Mouse (Mus musculus) midbrain, embryonic 12.5 days (tissue): ENCODE measurements around the gene Tti1. TPM values are rescaled to one million over a fixed set of nuclear protein-coding genes. Genes with fewer than 3 reads are reported as not detected.
A peak's percentile ranks its signal among the peaks of the same experiment; 100 is the strongest.

ENCODE experiments used
- ATAC-seq: fragments of 200-750 bp; cut with Nextera tagmentation; 2 replicates; pipeline ENCODE4 v1.8.0; 2017; ENCODE audit warnings: low read depth, moderate TSS enrichment, moderate library complexity; ENCODE audit not compliant: low FRiP score
- H3K27ac ChIP-seq: fragments of 300-500 bp; sonication (generic); replicated peaks from 2 replicates; pipeline ENCODE4 v1.5.1; 2016; ENCODE audit warnings: mild to moderate bottlenecking
- H3K27me3 ChIP-seq: fragments of 300-500 bp; sonication (generic); 2 replicates; pipeline ENCODE4 v1.6.1; 2016; ENCODE audit warnings: mild to moderate bottlenecking
- H3K36me3 ChIP-seq: fragments of 300-500 bp; sonication (generic); 2 replicates; pipeline ENCODE4 v1.6.1; 2016
- H3K4me1 ChIP-seq: fragments of 300-500 bp; sonication (generic); 2 replicates; pipeline ENCODE4 v1.6.1; 2016
- H3K4me2 ChIP-seq: fragments of 300-500 bp; sonication (generic); replicated peaks from 2 replicates; pipeline ENCODE4 v1.6.1; 2016; ENCODE audit warnings: mild to moderate bottlenecking, moderate library complexity
- H3K4me3 ChIP-seq: fragments of 300-500 bp; sonication (generic); 2 replicates; pipeline ENCODE4 v1.5.1; 2016; ENCODE audit warnings: mild to moderate bottlenecking
- H3K9ac ChIP-seq: fragments of 300-500 bp; sonication (generic); replicated peaks from 2 replicates; pipeline ENCODE4 v1.6.1; 2016; ENCODE audit warnings: mild to moderate bottlenecking, moderate library complexity
- H3K9me3 ChIP-seq: fragments of 300-500 bp; sonication (generic); 2 replicates; pipeline ENCODE4 v1.6.1; 2016; ENCODE audit warnings: mild to moderate bottlenecking
- WGBS: fragments of 180-500 bp; shearing (Covaris S2); methylation state at CpG from one replicate; pipeline ENCODE4 v1.1.7; 2016; 5-methylcytosine and 5-hydroxymethylcytosine counted together
- polyA plus RNA-seq: library from polyadenylated mRNA; unstranded; fragments of >200 nt; fragmentation: Nextera tagmentation; extraction: Ambion mirVana; gene quantifications from 2 replicates; pipeline ENCODE4 v1.2.1, GENCODE M21; 2016

The Tti1 gene
- polyA plus RNA-seq, 1 experiment from 2014 or later = 29.3 TPM

GRCm38 (mm10) chr2:157989946-157990345 lies 38.3 kb downstream of the Tti1 start:
- WGBS = 92% methylated on average over 2 of the region's 2 CpGs
- Histone ChIP-seq H3K27me3 (no peaks in the 10 kb centered on the region), H3K4me1 (no peaks in the 10 kb centered on the region), H3K9ac (no peak overlapping the region), H3K4me3 (no peak overlapping the region), H3K27ac (no peak overlapping the region), H3K36me3 (peaks cover 30% of the 10 kb centered on the region), H3K9me3 (no peaks in the 10 kb centered on the region), H3K4me2 (no peak overlapping the region)
- ATAC-seq = no peak

- Histone ChIP-seq H3K27me3 (no peaks in the 10 kb centered on the region), H3K9ac (no peak overlapping the region), H3K4me2 (no peak overlapping the region), H3K36me3 (peaks cover 19% of the 10 kb centered on the region; the same call in 1 of the 2 replicates), H3K9me3 (no peaks in the 10 kb centered on the region), H3K4me3 (no peak overlapping the region), H3K27ac (peak overlapping the region; percentile 1; the same call in 1 of the 2 replicates), H3K4me1 (no peaks in the 10 kb centered on the region)
- WGBS = 81% methylated on average over 7 of the region's 7 CpGs
- no peak for ATAC-seq
Measured at GRCm38 (mm10) chr2:157988416-157989190, 39.6 kb downstream of the Tti1 start.

- WGBS = 89% methylated on average over 6 of the region's 6 CpGs
- no peak overlapping the region for H3K27ac ChIP-seq
Measured at GRCm38 (mm10) chr2:157986235-157986634, 42.0 kb downstream of the Tti1 start.

DNA sequence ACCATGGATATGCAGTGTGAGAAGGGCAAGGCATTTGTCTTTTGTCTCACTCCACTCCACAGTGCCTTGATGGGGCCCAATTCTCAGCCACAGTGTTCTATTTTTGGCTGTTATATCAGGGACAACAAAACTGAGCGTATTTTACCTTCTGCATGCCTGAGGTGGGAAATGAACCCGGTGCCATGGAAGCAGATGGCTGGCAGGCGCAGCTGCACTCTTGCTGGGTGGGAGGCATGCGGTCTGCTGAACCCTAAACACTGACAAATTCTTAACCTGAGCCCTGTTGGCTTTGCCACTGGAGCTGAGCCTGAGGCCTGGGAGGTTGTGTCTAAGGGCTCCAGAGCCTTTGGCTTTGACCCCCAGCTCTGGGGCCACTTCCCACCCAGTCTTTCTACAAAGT lies 42.6 kb downstream of the Tti1 start:
- H3K9me3 ChIP-seq = no peaks in the 10 kb centered on the region
- no peak overlapping the region for H3K4me2 ChIP-seq
- H3K36me3 ChIP-seq = peaks cover 14% of the 10 kb centered on the region
- H3K27ac ChIP-seq = no peak overlapping the region
- H3K4me1 ChIP-seq = no peaks in the 10 kb centered on the region
- H3K9ac ChIP-seq = no peak overlapping the region
- no peaks in the 10 kb centered on the region for H3K27me3 ChIP-seq
- no peak for ATAC-seq
- 87% methylated on average over 4 of the region's 4 CpGs for WGBS
- no peak overlapping the region for H3K4me3 ChIP-seq

More at GRCm38 (mm10) chr2:157986235-157986634, 42.0 kb downstream of the Tti1 start:
- H3K4me2 ChIP-seq = no peak overlapping the region
- H3K4me3 ChIP-seq = no peak overlapping the region
- ATAC-seq = no peak
- no peaks in the 10 kb centered on the region for H3K4me1 ChIP-seq
- no peaks in the 10 kb centered on the region for H3K9me3 ChIP-seq
- H3K27me3 ChIP-seq = no peaks in the 10 kb centered on the region
- peaks cover 12% of the 10 kb centered on the region for H3K36me3 ChIP-seq
- H3K9ac ChIP-seq = no peak overlapping the region

DNA sequence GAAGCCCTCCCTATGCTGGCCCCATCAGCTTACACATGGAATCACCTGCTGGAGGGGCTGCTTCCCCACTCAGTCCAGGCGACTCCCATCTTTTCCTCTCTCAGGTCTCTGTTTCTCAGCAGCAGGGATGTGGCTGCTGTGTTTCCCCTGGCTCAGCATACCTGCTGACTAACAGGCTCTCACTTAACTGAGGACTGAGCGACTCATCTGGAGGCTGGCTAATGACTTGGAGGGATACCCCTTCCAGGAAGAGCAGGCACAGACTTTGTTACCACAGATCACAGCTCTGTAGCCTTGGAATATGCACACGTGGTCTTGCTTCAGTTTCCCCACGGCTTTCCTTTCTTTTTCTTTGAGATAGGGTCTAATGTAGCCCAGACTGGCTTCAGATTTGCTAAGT lies 45.0 kb downstream of the Tti1 start:
- 87% methylated on average over 4 of the region's 4 CpGs for WGBS
- Histone ChIP-seq H3K9me3 (no peaks in the 10 kb centered on the region), H3K27me3 (no peaks in the 10 kb centered on the region), H3K4me2 (no peak overlapping the region), H3K36me3 (peaks cover 11% of the 10 kb centered on the region), H3K27ac (no peak overlapping the region), H3K4me3 (no peak overlapping the region), H3K4me1 (no peaks in the 10 kb centered on the region), H3K9ac (no peak overlapping the region)
- no peak for ATAC-seq

DNA sequence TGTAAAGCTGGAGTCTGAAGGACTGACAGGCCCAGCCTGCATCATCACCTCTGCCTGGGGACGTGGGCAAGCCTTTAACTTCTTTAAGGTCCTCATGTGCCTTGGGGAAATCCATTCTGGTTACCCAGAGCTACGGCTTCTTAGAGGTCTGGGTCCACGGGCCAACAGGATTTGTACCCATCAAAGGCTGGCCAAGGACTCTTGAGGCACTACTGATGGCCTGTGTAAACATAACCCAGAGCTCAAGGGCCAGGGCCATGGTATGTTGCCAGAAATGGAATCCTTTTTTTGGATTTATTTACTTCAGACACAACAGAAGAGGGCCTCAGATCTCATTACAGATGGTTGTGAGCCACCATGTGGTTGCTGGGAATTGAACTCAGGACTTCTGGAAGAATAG lies 45.5 kb downstream of the Tti1 start:
- peaks cover 11% of the 10 kb centered on the region for H3K36me3 ChIP-seq
- 76% methylated on average over 3 of the region's 3 CpGs for WGBS
- H3K27me3 ChIP-seq = no peaks in the 10 kb centered on the region
- no peak overlapping the region for H3K27ac ChIP-seq
- H3K4me3 ChIP-seq = no peak overlapping the region
- ATAC-seq = no peak
- H3K9ac ChIP-seq = no peak overlapping the region
- H3K4me1 ChIP-seq = no peaks in the 10 kb centered on the region
- H3K9me3 ChIP-seq = no peaks in the 10 kb centered on the region
- H3K4me2 ChIP-seq = no peak overlapping the region

- ATAC-seq = no peak
- Histone ChIP-seq H3K9me3 (no peaks in the 10 kb centered on the region), H3K9ac (no peak overlapping the region), H3K27ac (no peak overlapping the region), H3K4me3 (no peak overlapping the region), H3K36me3 (peaks cover 11% of the 10 kb centered on the region), H3K4me1 (peaks cover 13% of the 10 kb centered on the region), H3K4me2 (no peak overlapping the region), H3K27me3 (0 out of 2 replicates have a peak, but pooled peaks cover 3% of the 10 kb centered on the region)
- WGBS = 65% methylated on average over 5 of the region's 5 CpGs
Measured at GRCm38 (mm10) chr2:157979241-157979640, 49.0 kb downstream of the Tti1 start.

- Histone ChIP-seq H3K9me3 (no peaks in the 10 kb centered on the region), H3K9ac (peak overlapping the region; percentile 37; the same call in 1 of the 2 replicates), H3K36me3 (no peaks in the 10 kb centered on the region), H3K4me3 (0 out of 2 replicates have a peak overlapping the region, but pooled peaks have one; percentile 19), H3K27ac (peak overlapping the region; percentile 75; the same call in 1 of the 2 replicates), H3K4me2 (peak overlapping the region; percentile 47), H3K4me1 (peaks cover 13% of the 10 kb centered on the region), H3K27me3 (peaks cover 3% of the 10 kb centered on the region; the same call in 1 of the 2 replicates)
- ATAC-seq = no peak
- 9% methylated on average over 7 of the region's 7 CpGs for WGBS
Measured at GRCm38 (mm10) chr2:157975595-157975994, 52.6 kb downstream of the Tti1 start.

GRCm38 (mm10) chr2:157974604-157975501 lies 53.4 kb downstream of the Tti1 start:
- H3K4me1 ChIP-seq = peaks cover 13% of the 10 kb centered on the region
- peak; percentile 34; the same call in 1 of the 2 replicates for ATAC-seq
- no peaks in the 10 kb centered on the region for H3K36me3 ChIP-seq
- peak overlapping the region; percentile 19; the same call in 1 of the 2 replicates for H3K4me3 ChIP-seq
- H3K27me3 ChIP-seq = peaks cover 3% of the 10 kb centered on the region; the same call in 1 of the 2 replicates
- peak overlapping the region; percentile 47 for H3K4me2 ChIP-seq
- no peaks in the 10 kb centered on the region for H3K9me3 ChIP-seq
- 5% methylated on average over 23 of the region's 23 CpGs for WGBS
- peak overlapping the region; percentile 37; the same call in 1 of the 2 replicates for H3K9ac ChIP-seq
- H3K27ac ChIP-seq = peak overlapping the region; percentile 75

DNA sequence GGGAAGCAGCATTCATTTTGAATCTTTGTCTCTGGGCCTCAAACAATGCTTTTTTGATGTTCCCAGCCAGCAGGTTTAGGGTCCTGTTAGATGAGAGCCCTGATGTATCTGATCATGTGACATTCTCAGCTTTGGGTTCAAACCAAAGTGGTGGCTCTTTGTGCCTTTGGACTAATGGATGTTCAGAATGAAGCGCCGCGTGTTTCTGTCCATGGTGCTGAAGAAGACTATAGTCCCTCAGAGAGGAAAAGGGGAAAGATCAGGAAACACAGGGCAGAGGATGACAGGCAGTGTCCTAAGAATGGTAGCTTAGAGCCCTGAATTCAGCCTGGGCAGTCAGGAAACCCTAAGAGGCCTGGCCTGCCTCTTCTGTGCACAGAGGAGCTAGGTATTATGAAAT lies 57.6 kb downstream of the Tti1 start:
- Histone ChIP-seq H3K4me2 (no peak overlapping the region), H3K27ac (no peak overlapping the region), H3K4me3 (no peak overlapping the region), H3K9ac (no peak overlapping the region), H3K4me1 (peaks cover 12% of the 10 kb centered on the region), H3K9me3 (no peaks in the 10 kb centered on the region), H3K27me3 (no peaks in the 10 kb centered on the region; the same call in 1 of the 2 replicates), H3K36me3 (no peaks in the 10 kb centered on the region)
- 1% methylated on average over 3 of the region's 3 CpGs for WGBS
- no peak for ATAC-seq

GRCm38 (mm10) chr2:157970124-157970523 lies 58.1 kb downstream of the Tti1 start:
- Histone ChIP-seq H3K36me3 (no peaks in the 10 kb centered on the region), H3K4me3 (no peak overlapping the region), H3K9ac (no peak overlapping the region), H3K27me3 (no peaks in the 10 kb centered on the region; the same call in 1 of the 2 replicates), H3K4me2 (no peak overlapping the region), H3K27ac (no peak overlapping the region), H3K4me1 (peaks cover 7% of the 10 kb centered on the region), H3K9me3 (no peaks in the 10 kb centered on the region)
- 44% methylated on average over 6 of the region's 6 CpGs for WGBS
- ATAC-seq = no peak

DNA sequence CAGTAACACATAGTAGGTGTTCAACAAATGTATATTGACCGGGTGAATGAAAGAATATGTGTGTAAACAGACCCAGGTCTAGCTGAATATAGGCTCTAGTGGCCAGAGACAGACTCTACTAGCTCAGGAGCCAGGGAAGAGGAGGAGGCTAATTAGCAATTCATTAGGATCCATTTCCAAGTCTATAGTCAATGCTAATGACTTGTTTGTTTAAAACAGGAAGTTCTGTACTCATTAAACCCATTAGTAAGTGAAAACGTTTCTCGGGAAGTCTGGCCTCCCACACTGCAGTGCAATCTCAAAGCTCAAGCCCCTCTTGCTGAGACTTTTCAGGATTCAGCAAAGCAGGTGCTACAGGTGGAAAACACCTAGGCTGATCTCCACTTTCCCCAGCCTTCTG lies 60.4 kb downstream of the Tti1 start:
- 42% methylated on average over 3 of the region's 3 CpGs for WGBS
- no peaks in the 10 kb centered on the region for H3K36me3 ChIP-seq
- no peak overlapping the region for H3K4me3 ChIP-seq
- H3K27ac ChIP-seq = no peak overlapping the region
- H3K9ac ChIP-seq = no peak overlapping the region
- no peaks in the 10 kb centered on the region for H3K9me3 ChIP-seq
- H3K4me2 ChIP-seq = no peak overlapping the region
- ATAC-seq = no peak
- no peaks in the 10 kb centered on the region; the same call in 1 of the 2 replicates for H3K4me1 ChIP-seq
- H3K27me3 ChIP-seq = no peaks in the 10 kb centered on the region
